Mouse (Mus musculus) bone marrow, adult 2 months (tissue): Measurements from ENCODE around the gene Tmem110.

Experiments used
- CTCF ChIP-seq: fragments of 200-500 bp; IDR thresholded peaks from 2 replicates; pipeline ENCODE4 v1.5.1; 2011; ENCODE audit warnings: low read length, control low read depth; ENCODE audit not compliant: control insufficient read depth, insufficient read depth
- POLR2A ChIP-seq: fragments of 200-500 bp; IDR thresholded peaks from 2 replicates; pipeline ENCODE4 v1.6.1; 2011; ENCODE audit warnings: low read depth, mild to moderate bottlenecking, control low read depth, low read length, borderline replicate concordance; ENCODE audit not compliant: control insufficient read depth

GRCm38 (mm10) chr14:30888271-30888732 is 62.9 kb downstream of the Tmem110 start:
- TF ChIP-seq POLR2A (no peak), CTCF (no peak)
